Mouse (Mus musculus) regulatory T cell (primary cell): Measurements from ENCODE around the gene Gm42715.

Source experiments
- in situ Hi-C: fragments of 300-600 bp; cut with MboI, MseI; formaldehyde crosslinking; loops from one replicate; pipeline ENCODE4 v1.15.1; 2025; ENCODE audit warnings: high pct_unique_total_duplicates

The Gm42715 gene

DNA sequence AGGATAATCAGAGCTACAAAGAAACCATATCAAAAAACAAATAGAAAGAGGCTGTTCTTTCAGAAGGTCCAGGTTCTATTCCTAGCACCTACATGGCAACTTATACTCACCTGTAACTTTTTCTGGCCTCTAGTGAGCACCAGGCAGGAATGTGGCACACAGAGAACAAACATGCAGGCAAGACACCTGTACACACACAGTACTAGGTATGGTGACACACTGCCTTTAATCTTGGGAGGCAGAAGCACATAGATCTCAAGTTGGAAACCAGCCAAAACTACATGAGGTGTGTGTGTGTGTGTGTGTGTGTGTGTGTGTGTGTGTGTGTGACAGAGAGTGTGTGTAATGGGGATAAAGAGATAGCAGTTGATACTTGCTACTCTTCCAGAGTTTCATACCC lies 24.7 kb upstream of the Gm42715 start:
- in situ Hi-C loops: loop anchor here (5.0 kb wide), 1 partner anchor 132 kb away; no protein-coding TSS in a partner anchor

DNA sequence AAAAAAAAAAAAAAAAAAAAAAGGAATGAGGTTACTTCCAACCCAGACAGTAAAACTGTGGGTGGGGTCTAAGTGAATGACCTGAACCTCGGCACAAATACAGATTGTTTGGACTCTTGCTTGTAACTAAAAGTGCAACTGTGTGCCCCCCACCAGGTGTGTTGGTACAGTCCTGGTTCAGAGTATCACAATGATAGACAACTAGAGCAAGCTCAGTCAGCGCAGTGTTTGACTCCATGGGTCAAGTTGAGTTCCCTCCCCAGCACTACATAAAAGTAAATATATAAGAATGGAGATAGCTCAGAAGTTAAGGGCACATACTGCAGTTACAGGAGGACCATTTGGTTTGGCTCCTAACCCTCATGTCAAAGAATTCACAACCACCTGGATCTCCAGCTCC lies 22.0 kb upstream of the Gm42715 start:
- in situ Hi-C loops: loop anchor here (5.0 kb wide), 1 partner anchor 135 kb away; no protein-coding TSS in a partner anchor

DNA sequence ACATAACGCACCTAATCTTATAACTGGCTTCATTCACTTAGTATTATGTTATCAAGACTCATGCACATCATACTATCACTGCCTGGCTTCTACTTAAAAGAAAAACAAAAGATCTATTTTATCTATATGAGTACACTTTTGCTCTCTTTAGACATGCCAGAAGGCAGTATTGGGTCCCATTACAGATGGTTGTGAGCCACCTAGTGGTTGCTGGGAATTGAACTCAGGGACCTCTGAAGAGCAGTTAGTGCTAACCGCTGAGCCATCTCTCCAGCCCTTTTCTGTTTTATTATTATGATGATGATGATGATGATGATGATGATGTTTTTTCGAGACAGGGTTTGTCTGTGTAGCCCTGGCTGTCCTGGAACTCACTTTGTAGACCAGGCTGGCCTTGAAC lies 21.0 kb upstream of the Gm42715 start:
- in situ Hi-C loops: loop anchor here (5.0 kb wide), 1 partner anchor 136 kb away; no protein-coding TSS in a partner anchor

DNA sequence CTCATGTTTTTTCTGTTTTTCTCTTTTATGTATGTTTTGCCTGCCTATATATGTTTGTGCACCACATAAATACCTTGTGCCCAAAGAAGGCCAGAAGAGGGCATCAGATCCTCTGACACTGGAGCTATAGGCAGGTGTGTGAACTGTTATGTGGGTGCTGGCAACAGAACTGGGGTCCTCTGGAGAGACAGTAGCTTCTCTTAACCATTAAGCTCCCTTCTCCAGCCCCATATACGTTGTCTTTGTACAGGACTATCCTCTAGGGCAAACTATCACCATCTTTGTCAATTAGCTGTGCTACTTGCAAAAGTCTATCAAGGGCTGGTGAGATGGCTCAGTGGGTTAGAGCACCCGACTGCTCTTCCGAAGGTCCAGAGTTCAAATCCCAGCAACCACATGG lies 11.1 kb upstream of the Gm42715 start:
- in situ Hi-C loops: loop anchor here (5.0 kb wide), 1 partner anchor 71 kb away; no protein-coding TSS in a partner anchor

DNA sequence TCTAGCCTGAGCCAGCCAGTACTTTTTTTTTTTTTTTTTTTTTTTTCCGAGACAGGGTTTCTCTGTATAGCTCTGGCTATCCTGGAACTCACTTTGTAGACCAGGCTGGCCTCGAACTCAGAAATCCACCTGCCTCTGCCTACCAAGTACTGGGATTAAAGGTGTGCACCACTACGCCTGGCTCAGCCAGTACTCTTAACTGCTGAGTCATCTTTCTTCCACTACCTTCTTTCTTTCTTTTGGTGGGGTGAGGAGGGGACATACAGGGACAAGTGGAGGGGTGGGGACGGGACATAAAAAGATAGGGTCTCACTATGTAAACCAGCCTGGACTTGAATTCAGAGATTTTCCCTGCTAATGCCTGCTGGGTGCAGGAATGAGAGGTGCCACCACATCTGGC lies 9.6 kb upstream of the Gm42715 start:
- in situ Hi-C loops: loop anchor here (5.0 kb wide), 1 partner anchor 73 kb away; no protein-coding TSS in a partner anchor

DNA sequence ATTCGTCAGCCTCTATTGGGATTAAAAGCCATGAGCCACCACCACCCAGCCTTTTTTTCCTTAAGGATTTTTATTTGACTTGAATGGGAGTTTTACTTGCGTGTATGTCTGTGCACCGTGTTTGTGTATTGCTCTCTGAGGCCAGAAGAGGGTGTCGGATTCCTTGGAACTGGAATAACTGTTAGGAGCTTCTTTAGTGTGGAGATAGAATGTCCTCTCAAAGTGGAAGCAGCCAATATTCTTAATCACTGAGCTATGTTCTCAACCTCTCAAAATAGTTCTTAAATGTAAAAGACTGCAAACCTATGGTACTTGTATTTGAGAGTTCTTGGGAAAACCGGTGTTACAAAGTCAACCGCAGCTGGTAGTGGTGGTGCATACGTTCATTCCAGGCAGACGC lies 8.1 kb upstream of the Gm42715 start:
- in situ Hi-C loops: no loop called here

DNA sequence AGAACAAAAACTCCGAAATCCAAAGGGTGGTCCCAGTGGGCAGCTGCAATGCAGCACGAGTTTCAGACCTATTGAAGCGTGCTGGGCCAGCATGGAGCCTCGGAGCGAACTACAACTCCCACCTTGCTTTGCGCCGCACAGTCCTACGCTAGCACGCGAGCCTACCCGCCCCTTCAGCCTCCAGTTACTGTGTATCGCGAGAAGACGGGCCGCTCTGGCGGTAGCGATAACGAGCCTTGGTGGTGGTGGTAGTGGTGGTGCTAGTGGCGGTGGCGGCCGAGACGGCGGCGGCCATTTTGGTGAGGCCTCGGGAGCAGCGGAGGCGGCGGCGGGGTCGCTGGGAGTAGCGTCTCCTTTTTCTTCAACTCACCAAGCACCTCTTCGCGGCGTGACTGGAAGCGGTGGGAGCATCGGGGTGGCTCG lies 7.6 kb upstream of the Gm42715 start, which contains the start of gene Srcap:
TSS of gene Srcap (plus strand) at position 176 of the 423 bp plus-strand sequence.
- in situ Hi-C loops: no loop called here

DNA sequence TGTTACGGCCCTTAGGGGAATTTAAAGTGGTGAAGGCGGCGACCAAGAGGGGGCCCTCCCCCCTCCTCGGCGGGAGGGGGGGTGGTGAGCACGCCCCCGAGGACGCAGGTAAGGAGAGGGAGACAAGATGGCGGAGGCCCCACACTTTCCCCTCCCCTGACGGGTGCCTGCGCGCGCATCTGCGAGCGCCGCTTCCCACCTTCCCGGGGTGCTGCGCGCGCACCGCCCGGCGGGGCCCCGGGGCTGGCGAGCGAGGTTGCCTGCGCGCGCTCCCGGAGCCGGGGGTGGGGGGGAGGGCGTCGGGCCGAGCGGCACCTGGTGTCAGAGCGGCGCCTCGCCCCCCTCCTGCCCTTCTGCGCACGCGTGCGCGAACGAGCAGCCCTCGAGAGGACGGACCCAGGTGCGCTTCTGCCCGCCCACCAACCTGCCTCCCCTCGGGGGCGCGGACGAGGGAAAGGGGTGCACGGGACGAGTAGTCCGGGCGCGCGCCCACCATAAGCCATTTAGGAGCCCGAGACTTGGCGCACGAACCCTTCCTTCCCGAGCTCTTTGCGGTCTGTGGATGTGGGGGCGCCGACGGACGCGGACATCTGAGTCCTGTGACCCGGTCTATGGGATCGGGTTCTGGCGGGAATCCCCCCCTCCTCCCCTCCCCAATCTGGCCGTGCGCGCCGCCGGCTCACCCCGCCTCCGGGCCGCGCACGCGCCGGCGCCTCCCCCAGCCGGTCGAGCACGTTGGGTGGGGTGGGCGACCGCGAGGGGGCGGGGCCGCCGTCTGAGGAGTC lies 7.0 kb upstream of the Gm42715 start:
- in situ Hi-C loops: no loop called here

DNA sequence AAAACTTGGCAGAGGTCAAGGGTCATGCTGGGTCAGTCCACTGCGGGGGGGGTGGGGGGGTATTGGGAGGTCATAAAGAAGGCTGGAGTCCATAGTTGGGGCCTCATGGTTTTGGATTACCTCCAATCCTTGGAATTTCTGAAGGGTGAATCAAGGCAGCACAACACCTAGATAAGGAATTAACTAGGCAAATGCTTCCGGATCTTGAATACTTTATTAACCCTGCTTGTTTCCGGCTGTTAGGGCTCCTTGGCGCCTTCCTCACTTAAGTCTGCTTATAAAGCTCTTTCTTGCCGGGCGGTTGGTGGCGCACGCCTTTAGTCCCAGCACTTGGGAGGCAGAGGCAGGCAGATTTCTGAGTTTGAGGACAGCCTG lies 6.4 kb upstream of the Gm42715 start:
- in situ Hi-C loops: no loop called here

DNA sequence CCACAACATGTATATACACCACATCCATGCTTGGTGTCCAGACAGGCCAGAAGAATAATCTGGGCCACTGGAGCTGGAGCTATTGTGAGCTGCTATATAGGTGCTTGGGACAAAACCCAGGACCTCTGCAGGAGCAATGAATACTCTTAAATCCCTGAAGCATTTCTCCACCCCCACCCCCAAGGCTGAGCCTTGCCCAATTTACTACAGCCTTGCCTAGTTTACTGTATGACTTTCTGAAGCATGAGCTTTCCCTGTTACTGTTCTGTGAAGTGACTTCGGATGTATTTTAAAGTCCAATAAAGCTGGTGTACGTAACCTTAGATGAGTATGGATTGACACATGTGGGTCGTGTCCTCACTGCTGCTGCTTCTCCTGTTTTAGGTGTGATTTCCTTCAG lies 5.6 kb upstream of the Gm42715 start:
- in situ Hi-C loops: no loop called here

DNA sequence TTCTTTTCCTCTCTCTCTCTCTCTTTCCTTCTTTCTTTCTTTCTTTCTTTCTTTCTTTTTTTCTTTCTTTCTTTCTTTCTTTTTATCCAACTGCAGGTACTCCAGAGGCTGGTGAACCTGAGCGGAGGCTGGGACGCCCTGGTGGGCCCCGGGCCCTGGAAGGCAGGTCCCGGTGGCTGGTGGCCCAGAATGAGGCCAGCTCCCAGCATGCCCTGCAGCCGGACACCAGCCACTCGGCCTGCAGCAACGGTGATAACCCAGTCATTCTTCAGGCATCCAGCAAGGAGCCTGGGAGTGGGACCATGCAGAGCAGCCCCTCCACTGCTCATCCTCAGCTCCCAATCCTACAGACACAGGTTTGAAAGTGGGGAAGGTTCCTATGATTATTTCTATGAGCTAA lies 3.5 kb upstream of the Gm42715 start:
- in situ Hi-C loops: no loop called here

DNA sequence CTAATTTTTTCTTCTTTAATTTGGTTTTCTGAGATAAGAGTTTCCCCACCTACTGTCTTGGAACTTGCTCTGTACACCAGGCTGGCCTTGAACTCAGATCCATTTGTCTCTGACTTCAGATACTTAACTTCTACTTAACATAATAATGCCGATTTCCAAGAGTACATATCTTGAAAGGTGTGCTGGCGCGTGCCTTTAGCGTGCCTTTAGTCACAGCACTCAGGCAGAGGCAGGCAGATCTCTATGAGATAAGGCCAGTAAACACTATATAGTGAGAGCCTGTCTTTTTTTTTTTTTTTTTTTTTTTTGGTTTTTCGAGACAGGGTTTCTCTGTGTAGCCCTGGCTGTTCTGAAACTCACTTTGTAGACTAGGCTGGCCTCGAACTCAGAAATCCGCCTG lies 3.0 kb upstream of the Gm42715 start:
- in situ Hi-C loops: no loop called here

DNA sequence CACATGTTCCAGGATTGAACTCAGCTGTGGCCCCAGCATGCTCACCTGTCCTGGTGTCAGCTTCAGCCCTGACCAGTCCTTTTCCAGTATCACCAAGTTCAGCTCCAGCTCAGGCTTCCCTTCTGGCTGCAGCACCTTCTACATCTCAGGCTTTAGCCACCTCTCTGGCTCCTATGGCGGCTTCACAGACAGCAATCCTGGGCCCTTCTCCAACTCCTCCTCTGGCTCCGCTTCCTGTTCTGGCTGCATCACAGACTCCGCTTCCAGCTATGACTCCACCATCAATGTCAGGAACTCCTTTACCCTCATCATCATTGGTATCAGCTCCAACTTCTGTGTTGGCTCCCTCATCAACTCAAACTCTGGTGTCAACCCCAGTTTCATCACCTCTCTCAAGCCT lies 22.3 kb downstream of the Gm42715 start:
- in situ Hi-C loops: loop anchor here (25.0 kb wide), 1 partner anchor 229 kb away; no protein-coding TSS in a partner anchor

DNA sequence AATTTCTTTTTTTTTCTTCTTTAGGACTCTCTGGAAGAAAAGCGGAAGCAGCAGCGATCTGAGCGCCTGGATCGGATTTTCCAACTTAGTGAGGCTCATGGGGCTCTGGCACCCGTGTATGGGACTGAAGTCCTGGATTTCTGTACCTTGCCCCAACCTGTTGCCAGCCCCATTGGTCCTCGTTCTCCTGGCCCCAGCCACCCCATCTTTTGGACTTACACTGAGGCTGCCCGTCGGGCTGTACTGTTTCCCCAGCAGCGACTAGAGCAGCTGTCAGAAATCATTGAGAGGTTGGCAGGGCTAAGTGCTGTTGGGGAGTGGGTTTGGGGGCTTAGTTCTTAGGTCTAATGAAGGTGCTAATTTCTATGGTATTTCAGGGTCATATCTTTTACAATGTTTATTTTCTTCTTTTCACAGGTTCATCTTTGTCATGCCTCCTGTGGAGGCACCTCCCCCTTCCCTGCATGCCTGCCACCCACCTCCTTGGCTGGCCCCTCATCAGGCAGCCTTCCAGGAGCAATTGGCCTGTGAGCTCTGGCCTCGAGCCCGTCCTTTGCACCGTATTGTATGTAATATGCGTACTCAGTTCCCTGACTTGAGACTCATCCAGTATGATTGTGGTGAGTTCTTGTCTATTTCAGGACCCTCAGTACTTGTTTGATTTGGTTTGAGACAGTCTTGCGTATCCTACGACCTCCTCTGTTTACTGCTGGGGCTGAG lies 29.9 kb downstream of the Gm42715 start:
- in situ Hi-C loops: loop anchor here (25.0 kb wide), 1 partner anchor 237 kb away; no protein-coding TSS in a partner anchor

DNA sequence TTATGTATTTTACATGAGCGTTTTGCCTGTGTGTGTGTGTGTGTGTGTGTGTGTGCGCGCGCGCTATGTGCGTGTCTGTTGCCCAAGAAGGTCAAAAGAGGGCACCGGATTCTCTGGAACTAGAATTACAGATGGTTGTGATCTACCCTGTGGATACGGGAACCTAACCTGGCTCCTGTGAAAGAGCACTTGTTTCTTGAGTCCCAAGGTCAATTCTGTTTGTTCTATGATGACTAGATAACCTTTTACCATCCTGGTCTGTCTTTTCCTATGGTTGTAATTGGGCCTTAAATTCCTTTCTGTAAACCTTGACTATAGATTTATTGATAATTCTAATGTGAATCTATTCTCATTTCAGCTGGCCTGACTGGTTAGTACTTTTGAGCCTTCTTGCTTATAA lies 32.2 kb downstream of the Gm42715 start:
- in situ Hi-C loops: no loop called here

DNA sequence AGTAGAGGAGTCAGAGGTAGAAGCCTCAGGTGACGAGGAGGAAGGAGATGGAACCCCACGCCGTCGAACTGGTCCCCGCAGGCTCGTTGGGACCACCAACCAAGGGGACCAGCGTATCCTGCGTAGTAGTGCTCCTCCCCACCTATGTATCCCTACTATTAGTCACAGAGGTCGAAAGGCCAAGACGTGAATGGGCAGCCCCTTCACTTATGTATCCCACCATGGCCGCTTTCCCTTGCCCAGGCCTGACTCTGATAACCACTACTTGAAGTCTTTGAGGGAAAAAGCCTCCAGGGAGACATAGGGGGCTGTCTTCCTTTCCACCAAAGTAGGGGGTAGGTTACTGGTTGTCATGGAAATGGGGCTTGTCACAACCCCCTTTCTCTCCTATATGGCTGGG lies 41.2 kb downstream of the Gm42715 start:
- in situ Hi-C loops: no loop called here

DNA sequence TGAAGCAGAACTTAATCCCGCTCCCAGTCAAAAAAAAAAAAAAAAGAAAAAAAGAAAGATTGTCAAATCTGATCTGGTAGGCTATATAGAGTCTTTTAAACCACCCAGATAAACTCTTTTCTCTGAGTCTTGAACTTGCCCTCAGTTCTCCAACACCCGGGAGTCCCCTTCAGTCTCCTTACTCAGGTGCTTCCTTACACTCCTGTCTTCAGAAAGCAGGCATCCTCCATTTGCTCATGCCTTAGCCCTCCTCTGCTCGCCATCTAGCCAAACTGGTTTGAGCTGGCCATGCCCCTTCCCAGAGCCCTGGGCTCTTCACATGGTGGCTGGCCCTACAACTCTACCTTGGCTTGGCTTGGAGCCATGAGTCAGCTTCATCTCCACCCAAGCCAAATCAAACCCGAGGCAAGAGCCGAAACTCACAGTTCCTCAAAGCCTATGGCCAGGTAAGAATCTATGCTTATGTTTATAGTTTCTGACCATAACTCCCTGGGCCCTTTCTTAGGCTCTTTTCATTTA lies 42.0 kb downstream of the Gm42715 start, which contains the start of gene Tmem265:
TSS of gene Tmem265 (plus strand) at position 51 of the 519 bp plus-strand sequence.
- in situ Hi-C loops: no loop called here

DNA sequence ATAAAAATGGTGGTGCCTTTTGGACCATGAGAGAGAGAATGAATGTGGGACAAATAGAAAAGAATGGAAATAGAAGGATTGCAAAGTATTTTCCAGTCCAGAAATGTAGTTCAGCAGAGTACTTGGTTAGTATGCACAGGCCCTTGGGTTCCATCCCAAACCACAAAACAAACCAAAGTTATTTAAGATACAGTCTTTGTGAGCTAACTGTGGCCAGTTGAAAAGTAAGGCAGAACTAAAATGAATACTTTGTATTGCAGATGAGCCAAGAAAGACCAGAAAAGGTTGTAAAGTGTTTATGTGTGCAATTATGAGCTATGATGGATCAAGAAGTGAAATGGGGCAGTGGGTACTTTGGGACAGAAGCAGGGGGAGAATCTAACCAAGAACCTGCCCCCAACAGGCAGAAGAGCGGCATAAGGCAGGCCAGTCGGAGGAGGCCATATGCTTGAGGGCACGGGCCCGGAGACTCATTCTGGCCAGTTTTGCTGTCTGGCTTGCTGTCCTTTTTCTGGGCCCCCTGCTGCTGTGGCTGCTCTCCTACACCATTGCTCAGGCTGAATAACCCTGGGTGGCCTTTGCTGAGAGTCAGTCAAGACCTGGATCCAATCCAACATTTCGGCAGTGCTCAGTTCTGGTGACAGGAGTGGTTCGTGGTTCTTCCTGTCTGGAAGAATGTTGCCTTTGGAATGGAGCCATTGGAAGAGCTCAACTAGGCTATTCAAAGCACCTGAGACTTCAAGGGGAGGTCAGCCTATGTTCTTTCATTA lies 45.2 kb downstream of the Gm42715 start:
- in situ Hi-C loops: no loop called here

DNA sequence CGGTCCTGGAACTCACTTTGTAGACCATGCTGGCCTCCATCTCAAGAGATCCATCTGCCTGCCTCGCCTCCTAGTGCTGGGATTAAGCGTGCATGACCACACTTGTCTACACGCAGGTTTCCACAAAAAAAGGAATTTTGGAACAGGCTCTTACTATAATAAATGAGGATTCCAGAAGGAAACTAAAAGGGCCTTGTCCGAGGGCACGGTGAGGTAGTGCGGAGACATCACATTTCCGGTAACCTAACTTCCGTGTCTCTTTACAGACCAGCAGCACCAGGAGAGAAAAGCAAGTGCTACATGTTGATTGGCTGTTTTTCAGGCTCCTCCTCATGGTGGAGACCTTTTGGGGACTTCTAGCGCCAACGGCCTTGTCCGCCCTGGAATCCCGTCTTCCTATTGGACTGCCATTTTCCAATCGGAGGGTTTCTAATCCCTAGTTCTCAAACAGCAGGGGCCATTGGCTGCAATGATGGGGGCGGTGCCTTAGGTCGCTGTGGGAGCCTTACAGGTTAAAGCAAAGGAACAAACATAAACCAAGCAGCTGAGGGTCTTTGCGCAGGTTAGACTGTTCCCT lies 53.6 kb downstream of the Gm42715 start, which contains the start of gene Phkg2:
TSS of gene Phkg2 (plus strand) at position 446 of the 577 bp plus-strand sequence.
- in situ Hi-C loops: no loop called here

DNA sequence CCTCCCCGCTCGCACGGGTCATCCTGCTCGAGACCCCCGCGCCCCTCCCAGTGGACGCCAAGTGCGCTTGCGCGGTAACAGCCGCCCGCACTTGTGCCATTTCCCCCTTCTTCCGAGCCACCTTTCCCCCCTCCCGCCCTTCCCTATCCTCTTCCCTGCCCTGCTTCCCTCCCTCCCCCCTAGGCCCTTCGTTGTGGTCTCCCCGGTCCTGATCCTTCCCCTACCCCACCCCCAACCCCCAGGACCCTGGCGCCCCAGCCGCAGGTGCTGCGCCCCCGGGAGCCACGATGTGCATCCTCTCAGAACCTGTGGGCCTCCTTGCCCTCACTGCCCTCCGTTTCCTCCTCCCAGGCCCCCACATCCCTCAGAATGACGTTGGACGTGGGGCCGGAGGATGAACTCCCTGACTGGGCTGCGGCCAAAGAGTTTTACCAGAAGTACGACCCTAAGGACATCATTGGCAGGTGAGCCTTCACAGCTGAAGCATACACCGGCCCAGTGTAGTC lies 54.2 kb downstream of the Gm42715 start:
- in situ Hi-C loops: no loop called here

DNA sequence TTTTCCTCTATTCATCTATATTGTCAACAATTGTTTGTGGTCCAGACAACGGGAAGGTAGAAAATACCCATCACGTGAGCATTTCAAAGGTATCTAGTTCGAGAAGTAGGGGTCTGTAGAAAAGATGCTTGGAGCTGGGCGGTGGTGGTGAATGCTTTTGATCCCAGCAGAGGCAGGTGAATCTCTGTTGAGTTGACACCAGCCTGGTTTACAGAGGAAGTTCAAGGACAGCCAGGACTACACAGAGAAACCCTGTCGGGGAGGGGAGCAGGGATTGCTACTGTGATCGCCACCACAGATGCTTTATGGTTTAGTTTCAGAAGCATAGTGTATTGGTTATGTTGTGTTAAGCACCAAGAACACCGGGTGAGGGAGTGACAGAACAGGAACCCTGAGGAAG lies 54.7 kb downstream of the Gm42715 start:
- in situ Hi-C loops: no loop called here
